Mouse (Mus musculus): ENCODE data around the gene Bcl9. TPM values are rescaled to one million over a fixed set of nuclear protein-coding genes. Genes with fewer than 3 reads are reported as not detected.

Bcl9 gene
- polyA plus RNA-seq, 1 experiment from 2014 or later, result 74.0 TPM

DNA sequence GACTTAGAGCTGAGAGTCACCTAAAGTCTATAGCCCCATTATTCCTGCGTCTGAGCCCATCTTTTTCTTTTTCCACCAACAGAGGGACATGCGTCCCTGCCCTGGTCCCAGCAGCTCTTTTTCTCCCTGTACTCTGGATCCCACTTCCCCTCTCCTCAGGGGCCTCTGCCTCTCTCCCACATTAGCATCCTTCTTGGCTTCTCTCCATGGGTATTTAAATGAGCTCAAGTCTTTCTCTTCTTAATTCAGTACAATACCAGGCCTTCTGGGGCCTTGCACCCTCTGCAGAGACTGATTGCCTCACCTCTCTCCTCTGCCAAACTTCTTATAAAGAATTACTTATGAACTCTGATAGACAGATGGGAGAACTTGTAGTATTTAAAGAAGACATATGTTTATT, 10.7 kb upstream of the Bcl9 start:
- no peak for ATAC-seq (replicated peaks; ENCODE audit: insufficient number of reproducible peaks, low FRiP score, low TSS enrichment, low read depth)
- Histone ChIP-seq H3K9me3 (replicated peaks; ENCODE audit: control insufficient read depth, low read length) (no peaks in the 10 kb centered on the region), H3K36me3 (replicated peaks; ENCODE audit: control insufficient read depth, insufficient read depth, low read depth, low read length) (no peaks in the 10 kb centered on the region), H3K9ac (replicated peaks; ENCODE audit: low read length) (no peak overlapping the region), H3K4me2 (ENCODE audit: low read depth, low read length) (no peak overlapping the region), H3K4me1 (ENCODE audit: control insufficient read depth, insufficient read depth, low read length) (no peaks in the 10 kb centered on the region), H3K4me3 (ENCODE audit: low read depth, low read length) (no peak overlapping the region), H3K27me3 (ENCODE audit: control insufficient read depth, insufficient read depth, low read length) (no peaks in the 10 kb centered on the region), H3K27ac (replicated peaks; ENCODE audit: low read depth, low read length) (no peak overlapping the region)
- no peak for DNase-seq (ENCODE audit: low spot score)
- WGBS, result 39% methylated on average over 2 of the region's 2 CpGs

DNA sequence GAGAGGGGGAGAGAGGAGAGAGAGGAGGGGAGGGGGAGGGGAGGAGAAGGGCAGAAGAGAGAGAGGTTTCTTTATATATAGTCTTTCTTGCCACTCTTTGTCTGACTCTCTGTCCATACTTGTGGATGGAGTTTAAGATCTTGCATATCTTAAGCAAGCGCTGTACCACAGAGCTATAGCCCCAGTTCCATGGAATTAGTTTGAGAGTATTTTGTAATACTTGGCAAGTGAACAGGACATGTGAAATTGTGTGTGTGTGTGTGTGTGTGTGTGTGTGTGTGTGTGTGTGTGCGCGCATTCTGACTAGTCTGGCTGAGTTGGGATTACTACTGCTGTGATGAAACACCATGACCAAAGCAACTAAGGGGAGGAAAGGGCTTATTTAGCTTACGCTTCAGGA, 8.2 kb upstream of the Bcl9 start:
- H3K4me2 ChIP-seq (ENCODE audit: low read depth, low read length), result no peak overlapping the region
- no peak overlapping the region for H3K4me3 ChIP-seq (ENCODE audit: low read depth, low read length)
- H3K36me3 ChIP-seq (replicated peaks; ENCODE audit: control insufficient read depth, insufficient read depth, low read depth, low read length), result no peaks in the 10 kb centered on the region
- no peaks in the 10 kb centered on the region for H3K27me3 ChIP-seq (ENCODE audit: control insufficient read depth, insufficient read depth, low read length)
- DNase-seq (ENCODE audit: low spot score), result no peak
- H3K4me1 ChIP-seq (ENCODE audit: control insufficient read depth, insufficient read depth, low read length), result no peaks in the 10 kb centered on the region
- ATAC-seq (replicated peaks; ENCODE audit: insufficient number of reproducible peaks, low FRiP score, low TSS enrichment, low read depth), result no peak
- 80% methylated on average over 4 of the region's 4 CpGs for WGBS
- H3K9ac ChIP-seq (replicated peaks; ENCODE audit: low read length), result no peak overlapping the region
- H3K27ac ChIP-seq (replicated peaks; ENCODE audit: low read depth, low read length), result no peak overlapping the region
- no peaks in the 10 kb centered on the region for H3K9me3 ChIP-seq (replicated peaks; ENCODE audit: control insufficient read depth, low read length)

DNA sequence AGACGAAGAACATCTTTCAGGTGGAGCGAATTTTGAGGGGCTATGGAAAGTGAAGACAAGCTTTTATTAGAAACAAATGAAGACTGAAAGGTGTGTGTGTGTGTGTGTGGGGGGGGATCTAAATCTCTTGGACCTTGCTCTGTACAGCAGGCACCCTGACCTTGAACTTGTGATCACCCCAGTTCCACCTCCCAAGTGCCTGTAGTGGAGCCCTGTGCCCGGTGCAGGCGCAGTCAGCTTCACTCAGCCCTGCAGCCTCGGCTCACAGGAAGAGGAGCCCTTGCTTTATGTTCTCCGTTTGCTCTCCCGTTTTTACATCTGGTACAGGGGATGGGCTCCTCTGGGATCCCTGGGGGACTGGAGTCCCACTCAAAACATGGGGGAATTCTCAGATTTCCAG, 3.9 kb upstream of the Bcl9 start:
- no peaks in the 10 kb centered on the region for H3K27me3 ChIP-seq (ENCODE audit: control insufficient read depth, insufficient read depth, low read length)
- no peaks in the 10 kb centered on the region for H3K9me3 ChIP-seq (replicated peaks; ENCODE audit: control insufficient read depth, low read length)
- H3K4me2 ChIP-seq (ENCODE audit: low read depth, low read length), result no peak overlapping the region
- DNase-seq (ENCODE audit: low spot score) (no peak), ATAC-seq (replicated peaks; ENCODE audit: insufficient number of reproducible peaks, low FRiP score, low TSS enrichment, low read depth) (no peak)
- no peak overlapping the region; the same call in 1 of the 2 replicates for H3K9ac ChIP-seq (replicated peaks; ENCODE audit: low read length)
- H3K4me3 ChIP-seq (ENCODE audit: low read depth, low read length), result no peak overlapping the region
- no peaks in the 10 kb centered on the region for H3K36me3 ChIP-seq (replicated peaks; ENCODE audit: control insufficient read depth, insufficient read depth, low read depth, low read length)
- 46% methylated on average over 7 of the region's 7 CpGs for WGBS
- no peaks in the 10 kb centered on the region for H3K4me1 ChIP-seq (ENCODE audit: control insufficient read depth, insufficient read depth, low read length)
- no peak overlapping the region for H3K27ac ChIP-seq (replicated peaks; ENCODE audit: low read depth, low read length)

DNA sequence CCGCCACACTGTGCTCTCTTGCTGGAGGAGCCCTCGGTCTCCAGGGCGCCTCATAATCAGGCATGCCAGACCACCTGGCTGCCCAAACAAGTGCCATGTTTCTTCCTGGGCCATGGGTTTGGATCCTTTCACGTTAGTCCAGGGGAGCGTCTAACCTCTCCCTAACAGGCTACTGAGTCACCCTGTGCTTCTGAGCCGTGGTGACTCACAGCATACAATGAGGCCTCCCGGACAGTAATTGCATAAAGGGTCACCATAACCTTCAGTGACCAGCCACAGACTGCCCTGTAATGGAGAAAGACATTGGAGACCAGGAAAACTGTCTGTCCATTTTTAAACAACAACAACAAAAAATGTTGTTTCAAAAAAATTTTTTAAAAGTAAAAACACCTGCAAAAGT, 2.7 kb upstream of the Bcl9 start:
- Histone ChIP-seq H3K9me3 (replicated peaks; ENCODE audit: control insufficient read depth, low read length) (no peaks in the 10 kb centered on the region), H3K9ac (replicated peaks; ENCODE audit: low read length) (no peak overlapping the region), H3K27me3 (ENCODE audit: control insufficient read depth, insufficient read depth, low read length) (no peaks in the 10 kb centered on the region), H3K4me3 (ENCODE audit: low read depth, low read length) (no peak overlapping the region), H3K36me3 (replicated peaks; ENCODE audit: control insufficient read depth, insufficient read depth, low read depth, low read length) (no peaks in the 10 kb centered on the region), H3K4me1 (ENCODE audit: control insufficient read depth, insufficient read depth, low read length) (no peaks in the 10 kb centered on the region), H3K4me2 (ENCODE audit: low read depth, low read length) (no peak overlapping the region), H3K27ac (replicated peaks; ENCODE audit: low read depth, low read length) (no peak overlapping the region)
- 88% methylated on average over 7 of the region's 7 CpGs for WGBS
- no peak for ATAC-seq (replicated peaks; ENCODE audit: insufficient number of reproducible peaks, low FRiP score, low TSS enrichment, low read depth)
- DNase-seq (ENCODE audit: low spot score), result no peak

DNA sequence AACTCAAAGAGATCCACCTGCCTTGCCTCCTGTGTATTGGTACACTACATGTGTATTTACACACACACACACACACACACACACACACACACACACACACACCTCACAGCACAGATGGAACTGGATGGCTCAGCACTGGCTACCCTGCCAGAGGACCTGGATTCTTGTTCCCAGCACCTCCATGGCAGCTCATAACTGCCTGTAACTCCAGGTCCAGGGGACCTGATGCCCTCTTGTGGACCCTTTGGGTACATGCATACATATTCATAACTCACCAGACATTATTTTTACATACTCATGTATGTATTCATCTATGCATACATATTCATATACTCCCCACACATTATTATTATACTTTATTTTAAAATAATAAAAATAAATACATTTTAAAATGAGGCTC, 2.2 kb upstream of the Bcl9 start:
- H3K9me3 ChIP-seq (replicated peaks; ENCODE audit: control insufficient read depth, low read length), result no peaks in the 10 kb centered on the region
- no peak overlapping the region for H3K27ac ChIP-seq (replicated peaks; ENCODE audit: low read depth, low read length)
- DNase-seq (ENCODE audit: low spot score) (no peak), ATAC-seq (replicated peaks; ENCODE audit: insufficient number of reproducible peaks, low FRiP score, low TSS enrichment, low read depth) (no peak)
- H3K4me3 ChIP-seq (ENCODE audit: low read depth, low read length), result no peak overlapping the region
- H3K9ac ChIP-seq (replicated peaks; ENCODE audit: low read length), result no peak overlapping the region
- no peak overlapping the region for H3K4me2 ChIP-seq (ENCODE audit: low read depth, low read length)
- H3K27me3 ChIP-seq (ENCODE audit: control insufficient read depth, insufficient read depth, low read length), result no peaks in the 10 kb centered on the region
- no peaks in the 10 kb centered on the region for H3K36me3 ChIP-seq (replicated peaks; ENCODE audit: control insufficient read depth, insufficient read depth, low read depth, low read length)
- no peaks in the 10 kb centered on the region for H3K4me1 ChIP-seq (ENCODE audit: control insufficient read depth, insufficient read depth, low read length)

DNA sequence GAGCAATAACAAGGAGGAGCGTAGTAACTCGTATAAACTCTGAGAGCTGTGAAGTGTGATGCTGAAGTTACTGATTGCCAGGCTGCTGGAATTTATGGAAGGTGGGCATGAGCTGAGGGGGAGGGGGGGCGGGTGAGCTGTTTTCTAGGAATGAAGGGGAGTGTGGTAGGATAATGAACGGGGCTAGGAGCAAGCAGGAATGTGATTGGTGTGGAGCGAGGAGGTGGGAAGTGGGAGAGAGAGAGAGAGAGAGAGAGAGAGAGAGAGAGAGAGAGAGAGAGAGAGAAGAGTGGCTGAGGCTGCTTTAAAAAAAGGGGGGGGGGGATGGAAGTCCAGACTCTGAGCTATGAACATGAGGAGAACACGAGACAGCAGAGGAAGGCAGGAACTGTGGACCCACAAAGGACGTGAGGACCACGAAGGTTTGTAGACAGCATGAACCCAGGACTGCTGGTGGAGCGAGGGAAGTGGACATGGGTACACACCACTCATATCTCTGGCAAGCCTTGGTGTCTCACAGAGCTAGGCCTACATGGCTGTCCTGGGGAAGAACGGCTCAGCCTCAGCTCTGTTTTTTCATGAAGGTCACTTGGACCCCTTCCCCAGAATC, 1.2 kb upstream of the Bcl9 start:
- no peaks in the 10 kb centered on the region for H3K27me3 ChIP-seq (ENCODE audit: control insufficient read depth, insufficient read depth, low read length)
- DNase-seq (ENCODE audit: low spot score) (peak; percentile 44), ATAC-seq (replicated peaks; ENCODE audit: insufficient number of reproducible peaks, low FRiP score, low TSS enrichment, low read depth) (no peak; the same call in 1 of the 2 replicates)
- peak overlapping the region; percentile 86 for H3K4me3 ChIP-seq (ENCODE audit: low read depth, low read length)
- H3K4me1 ChIP-seq (ENCODE audit: control insufficient read depth, insufficient read depth, low read length), result no peaks in the 10 kb centered on the region
- H3K27ac ChIP-seq (replicated peaks; ENCODE audit: low read depth, low read length), result peak overlapping the region; percentile 98
- no peaks in the 10 kb centered on the region for H3K36me3 ChIP-seq (replicated peaks; ENCODE audit: control insufficient read depth, insufficient read depth, low read depth, low read length)
- peak overlapping the region; percentile 74 for H3K4me2 ChIP-seq (ENCODE audit: low read depth, low read length)
- peak overlapping the region; percentile 58 for H3K9ac ChIP-seq (replicated peaks; ENCODE audit: low read length)
- no peaks in the 10 kb centered on the region for H3K9me3 ChIP-seq (replicated peaks; ENCODE audit: control insufficient read depth, low read length)
- WGBS, result 38% methylated on average over 10 of the region's 10 CpGs

DNA sequence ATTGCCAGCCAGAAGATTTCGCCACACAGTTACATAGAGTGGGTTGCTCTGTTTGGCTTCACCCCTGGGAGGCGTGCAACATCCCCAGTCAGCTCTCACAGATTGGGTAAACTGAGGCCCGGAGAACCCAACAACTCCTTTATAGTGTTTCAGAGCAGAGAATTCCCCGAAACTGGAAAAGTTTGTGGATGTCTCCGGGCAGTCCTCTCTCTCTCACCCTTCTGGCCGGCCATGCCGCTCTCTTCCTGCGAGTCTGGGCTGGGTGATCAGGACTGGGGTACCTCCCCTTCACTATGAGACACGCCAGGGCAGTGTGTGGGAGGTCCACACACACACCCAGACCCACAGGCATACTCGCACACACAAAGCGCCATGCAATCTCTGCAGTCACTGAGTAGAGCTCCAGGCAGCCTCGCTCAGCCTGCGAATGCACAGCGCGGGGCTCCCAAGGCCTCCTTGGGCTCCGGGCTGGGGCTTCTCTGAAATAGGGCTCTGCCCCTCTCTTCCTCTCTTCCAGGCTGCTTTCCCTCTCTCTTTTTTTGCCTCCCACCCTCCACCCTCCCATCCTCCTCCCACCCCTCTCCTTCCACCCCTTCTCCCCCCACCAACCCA, 670 bp downstream of the Bcl9 start:
- Histone ChIP-seq H3K4me2 (ENCODE audit: low read depth, low read length) (peak overlapping the region; percentile 74), H3K4me3 (ENCODE audit: low read depth, low read length) (peak overlapping the region; percentile 86), H3K4me1 (ENCODE audit: control insufficient read depth, insufficient read depth, low read length) (no peaks in the 10 kb centered on the region), H3K36me3 (replicated peaks; ENCODE audit: control insufficient read depth, insufficient read depth, low read depth, low read length) (no peaks in the 10 kb centered on the region), H3K9ac (replicated peaks; ENCODE audit: low read length) (peak overlapping the region; percentile 90), H3K27ac (replicated peaks; ENCODE audit: low read depth, low read length) (peak overlapping the region; percentile 98), H3K27me3 (ENCODE audit: control insufficient read depth, insufficient read depth, low read length) (no peaks in the 10 kb centered on the region), H3K9me3 (replicated peaks; ENCODE audit: control insufficient read depth, low read length) (no peaks in the 10 kb centered on the region)
- DNase-seq (ENCODE audit: low spot score), result peak; percentile 61
- WGBS, result 3% methylated on average over 16 of the region's 16 CpGs
- ATAC-seq (replicated peaks; ENCODE audit: insufficient number of reproducible peaks, low FRiP score, low TSS enrichment, low read depth), result peak; percentile 65

DNA sequence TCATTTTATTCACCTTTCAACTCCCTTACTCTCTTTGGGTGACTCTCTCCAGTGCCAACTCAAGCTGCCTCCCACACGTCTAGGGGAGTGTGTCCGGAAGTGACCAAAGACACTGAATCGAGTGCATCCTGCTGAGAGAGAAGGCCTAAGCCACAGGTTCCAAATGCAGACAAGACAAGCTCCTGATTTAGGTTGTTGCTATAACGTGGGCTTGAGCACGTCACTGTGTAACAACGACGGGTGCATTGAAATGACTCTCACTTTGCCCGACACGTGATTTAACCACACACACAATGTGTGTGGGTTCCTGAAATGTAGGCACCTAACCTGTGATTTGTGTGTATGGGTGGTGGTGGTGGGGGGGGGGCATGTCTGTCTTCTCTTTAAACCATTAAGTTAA, 3.4 kb downstream of the Bcl9 start:
- H3K9ac ChIP-seq (replicated peaks; ENCODE audit: low read length), result no peak overlapping the region
- no peak overlapping the region for H3K4me3 ChIP-seq (ENCODE audit: low read depth, low read length)
- no peaks in the 10 kb centered on the region for H3K9me3 ChIP-seq (replicated peaks; ENCODE audit: control insufficient read depth, low read length)
- no peak overlapping the region for H3K27ac ChIP-seq (replicated peaks; ENCODE audit: low read depth, low read length)
- DNase-seq (ENCODE audit: low spot score) (no peak), ATAC-seq (replicated peaks; ENCODE audit: insufficient number of reproducible peaks, low FRiP score, low TSS enrichment, low read depth) (no peak)
- no peaks in the 10 kb centered on the region for H3K36me3 ChIP-seq (replicated peaks; ENCODE audit: control insufficient read depth, insufficient read depth, low read depth, low read length)
- H3K4me2 ChIP-seq (ENCODE audit: low read depth, low read length), result no peak overlapping the region
- H3K27me3 ChIP-seq (ENCODE audit: control insufficient read depth, insufficient read depth, low read length), result no peaks in the 10 kb centered on the region
- 88% methylated on average over 9 of the region's 9 CpGs for WGBS
- H3K4me1 ChIP-seq (ENCODE audit: control insufficient read depth, insufficient read depth, low read length), result no peaks in the 10 kb centered on the region
